Mouse (Mus musculus): ENCODE measurements around the gene Art4. TPM values are rescaled to one million over a fixed set of nuclear protein-coding genes. Genes with fewer than 3 reads are reported as not detected.

Gene Art4
- polyA plus RNA-seq, 1 experiment from 2014 or later = 14.4 TPM

DNA sequence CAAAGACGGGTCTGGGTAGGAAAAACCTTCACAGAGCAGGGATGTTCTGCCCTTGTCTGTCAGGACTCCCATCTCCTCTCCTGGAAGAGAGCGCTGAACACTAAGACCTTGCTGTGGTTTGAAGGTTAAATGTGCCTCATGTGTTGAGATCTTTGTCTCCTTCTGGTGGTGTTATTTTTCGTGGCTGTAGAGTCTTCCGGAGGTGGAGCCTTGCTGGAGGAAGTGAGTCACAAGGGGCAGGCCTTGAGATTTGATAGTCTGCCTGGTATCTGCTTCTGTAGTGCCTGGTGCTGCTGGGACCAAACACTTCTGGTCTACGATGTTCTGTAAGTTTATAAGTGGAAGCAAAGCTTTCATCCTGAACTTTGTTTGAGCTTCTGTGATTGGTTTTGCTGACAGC is 8.6 kb downstream of the Art4 start:
- Histone ChIP-seq H3K4me2 (no peak overlapping the region), H3K9ac (no peak overlapping the region), H3K4me1 (replicated peaks) (peaks cover 4% of the 10 kb centered on the region), H3K9me3 (replicated peaks) (no peaks in the 10 kb centered on the region), H3K27me3 (no peaks in the 10 kb centered on the region), H3K36me3 (no peaks in the 10 kb centered on the region), H3K4me3 (no peak overlapping the region), H3K27ac (no peak overlapping the region)
- ATAC-seq (replicated peaks; ENCODE audit: insufficient number of reproducible peaks, insufficient read depth, low FRiP score, low read depth) = no peak
- WGBS = 84% methylated on average over 5 of the region's 5 CpGs

DNA sequence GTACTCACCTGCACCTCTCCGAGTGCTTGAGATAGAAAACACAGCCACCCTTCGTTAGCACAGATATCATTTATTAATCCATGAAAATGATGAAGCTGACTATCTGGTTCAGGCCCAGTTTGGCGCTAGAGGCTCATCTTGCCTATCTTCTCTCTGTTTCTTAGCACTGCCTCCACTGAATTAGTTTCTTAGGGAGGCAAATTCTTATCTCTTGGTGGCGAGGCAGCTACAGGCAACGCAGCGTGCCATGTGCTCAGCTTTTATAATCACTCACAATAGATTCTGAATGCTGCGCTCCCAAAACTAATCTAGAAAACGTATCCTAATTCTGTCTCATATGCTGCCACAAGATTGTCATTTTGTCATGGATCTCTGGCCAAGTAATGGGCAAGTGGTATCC is 9.1 kb downstream of the Art4 start:
- H3K9ac ChIP-seq = no peak overlapping the region
- no peaks in the 10 kb centered on the region for H3K36me3 ChIP-seq
- H3K4me2 ChIP-seq = no peak overlapping the region
- no peaks in the 10 kb centered on the region for H3K27me3 ChIP-seq
- no peak overlapping the region for H3K27ac ChIP-seq
- 77% methylated on average over 8 of the region's 8 CpGs for WGBS
- H3K4me3 ChIP-seq = no peak overlapping the region
- peaks cover 4% of the 10 kb centered on the region for H3K4me1 ChIP-seq (replicated peaks)
- ATAC-seq (replicated peaks; ENCODE audit: insufficient number of reproducible peaks, insufficient read depth, low FRiP score, low read depth) = no peak
- no peaks in the 10 kb centered on the region for H3K9me3 ChIP-seq (replicated peaks)

DNA sequence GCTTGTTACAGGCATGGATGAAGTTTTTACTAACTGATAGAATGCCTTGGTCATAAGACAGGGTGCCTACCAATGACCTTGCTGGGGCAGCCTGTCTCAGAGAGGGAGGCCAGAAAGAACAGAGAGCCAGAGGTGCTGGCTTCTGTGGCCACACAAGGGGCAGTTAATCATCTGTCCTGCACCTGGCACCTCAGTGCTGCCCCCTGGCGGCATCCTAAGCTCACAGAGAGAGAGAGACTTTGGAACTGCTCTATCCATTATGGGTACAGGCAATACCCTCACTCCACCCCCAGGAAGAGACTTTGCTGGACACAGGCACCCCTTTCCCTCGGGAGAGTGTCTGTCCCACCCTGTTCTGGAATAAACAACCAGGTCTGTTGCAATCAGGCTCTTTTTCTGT is 9.7 kb downstream of the Art4 start:
- no peaks in the 10 kb centered on the region for H3K9me3 ChIP-seq (replicated peaks)
- H3K27ac ChIP-seq = no peak overlapping the region
- H3K9ac ChIP-seq = no peak overlapping the region
- ATAC-seq (replicated peaks; ENCODE audit: insufficient number of reproducible peaks, insufficient read depth, low FRiP score, low read depth) = no peak
- no peak overlapping the region for H3K4me2 ChIP-seq
- H3K4me3 ChIP-seq = no peak overlapping the region
- 34% methylated on average over 2 of the region's 2 CpGs for WGBS
- H3K36me3 ChIP-seq = no peaks in the 10 kb centered on the region
- H3K27me3 ChIP-seq = no peaks in the 10 kb centered on the region
- H3K4me1 ChIP-seq (replicated peaks) = peaks cover 3% of the 10 kb centered on the region

DNA sequence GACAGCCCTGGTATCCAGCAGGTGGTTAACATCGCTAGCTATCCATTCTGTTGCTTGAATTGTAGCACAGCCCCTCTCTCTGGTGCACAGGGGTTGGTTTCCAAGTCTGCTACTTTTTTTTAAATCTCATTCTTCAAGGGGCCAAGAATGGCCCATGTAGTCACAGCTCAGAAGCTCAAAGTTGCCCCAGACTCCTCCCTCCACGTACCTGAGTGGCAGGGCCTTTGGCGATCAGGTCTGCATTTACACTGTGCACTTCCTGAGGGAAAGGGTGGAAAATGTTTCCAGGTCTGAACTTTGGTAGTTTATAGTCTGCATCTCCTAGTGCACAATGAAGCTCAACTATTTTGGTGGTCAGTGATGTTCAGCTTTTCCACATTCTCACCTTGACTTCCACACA is 10.3 kb downstream of the Art4 start:
- Histone ChIP-seq H3K4me2 (no peak overlapping the region), H3K27me3 (no peaks in the 10 kb centered on the region), H3K36me3 (no peaks in the 10 kb centered on the region), H3K27ac (no peak overlapping the region), H3K9me3 (replicated peaks) (no peaks in the 10 kb centered on the region), H3K9ac (no peak overlapping the region), H3K4me1 (replicated peaks) (no peaks in the 10 kb centered on the region), H3K4me3 (no peak overlapping the region)
- 88% methylated on average over 3 of the region's 3 CpGs for WGBS
- ATAC-seq (replicated peaks; ENCODE audit: insufficient number of reproducible peaks, insufficient read depth, low FRiP score, low read depth) = no peak

DNA sequence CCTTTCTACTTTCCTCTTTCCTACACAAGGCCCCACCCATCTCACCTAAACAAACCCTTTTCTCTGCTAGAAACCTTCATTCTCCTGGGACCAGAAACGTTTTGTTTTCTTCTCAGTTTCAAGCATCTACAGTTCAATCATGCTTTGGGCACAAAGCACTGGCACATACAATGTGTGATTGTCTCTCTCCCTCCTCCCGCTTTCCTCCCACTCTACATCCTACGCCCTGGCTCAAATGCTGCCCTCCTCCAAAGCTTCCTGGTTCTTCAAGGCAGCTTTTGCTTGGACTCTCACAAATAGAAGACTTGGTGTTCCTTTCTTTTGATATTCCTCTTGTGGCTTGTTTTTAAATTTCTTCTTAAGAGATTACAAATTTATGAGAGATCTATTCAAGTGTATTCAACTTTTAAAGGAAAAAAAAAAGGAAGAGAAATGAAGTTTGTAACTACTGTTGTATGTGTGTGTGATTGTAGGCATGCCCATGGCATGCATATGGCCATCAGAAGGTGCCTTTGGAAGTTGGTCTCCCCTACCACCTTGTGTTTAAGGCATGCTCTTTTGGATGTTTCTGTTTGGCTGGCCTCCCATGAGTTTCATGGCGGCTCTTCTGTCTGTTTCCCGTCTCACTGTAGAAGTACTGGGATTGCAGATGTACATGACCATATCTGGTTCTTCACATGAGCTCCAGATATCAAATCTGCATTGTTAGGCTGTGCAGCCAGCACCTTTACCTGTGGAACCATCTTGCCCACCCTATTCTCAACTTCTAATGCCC is 11.6 kb downstream of the Art4 start:
- Histone ChIP-seq H3K27me3 (no peaks in the 10 kb centered on the region), H3K9ac (no peak overlapping the region), H3K36me3 (no peaks in the 10 kb centered on the region), H3K4me2 (no peak overlapping the region), H3K4me1 (replicated peaks) (no peaks in the 10 kb centered on the region), H3K9me3 (replicated peaks) (no peaks in the 10 kb centered on the region), H3K27ac (no peak overlapping the region), H3K4me3 (no peak overlapping the region)
- WGBS = 66% methylated on average over 5 of the region's 5 CpGs
- no peak for ATAC-seq (replicated peaks; ENCODE audit: insufficient number of reproducible peaks, insufficient read depth, low FRiP score, low read depth)

DNA sequence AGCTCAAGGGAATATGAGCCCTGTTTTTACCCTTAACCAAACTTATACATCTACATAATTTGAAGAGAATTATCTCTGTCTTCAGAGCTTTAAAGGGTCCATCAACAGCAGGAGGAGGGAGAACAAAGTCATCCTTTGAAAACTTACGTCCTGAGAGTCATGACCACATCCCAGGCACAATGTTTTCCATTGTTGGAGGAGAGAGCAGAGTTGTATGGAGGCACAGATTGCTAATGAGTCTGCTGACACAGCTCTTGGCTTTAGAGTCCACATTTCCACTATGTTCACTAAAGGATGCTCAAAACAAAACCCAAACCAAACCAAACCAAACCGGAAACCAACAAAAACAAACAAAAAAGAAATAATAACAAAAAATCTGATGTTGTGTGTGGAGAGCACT is 12.6 kb downstream of the Art4 start:
- Histone ChIP-seq H3K27me3 (no peaks in the 10 kb centered on the region), H3K27ac (no peak overlapping the region), H3K9me3 (replicated peaks) (no peaks in the 10 kb centered on the region), H3K4me2 (no peak overlapping the region), H3K4me3 (no peak overlapping the region), H3K36me3 (no peaks in the 10 kb centered on the region), H3K4me1 (replicated peaks) (no peaks in the 10 kb centered on the region), H3K9ac (no peak overlapping the region)
- 61% methylated on average over 2 of the region's 2 CpGs for WGBS
- no peak for ATAC-seq (replicated peaks; ENCODE audit: insufficient number of reproducible peaks, insufficient read depth, low FRiP score, low read depth)

DNA sequence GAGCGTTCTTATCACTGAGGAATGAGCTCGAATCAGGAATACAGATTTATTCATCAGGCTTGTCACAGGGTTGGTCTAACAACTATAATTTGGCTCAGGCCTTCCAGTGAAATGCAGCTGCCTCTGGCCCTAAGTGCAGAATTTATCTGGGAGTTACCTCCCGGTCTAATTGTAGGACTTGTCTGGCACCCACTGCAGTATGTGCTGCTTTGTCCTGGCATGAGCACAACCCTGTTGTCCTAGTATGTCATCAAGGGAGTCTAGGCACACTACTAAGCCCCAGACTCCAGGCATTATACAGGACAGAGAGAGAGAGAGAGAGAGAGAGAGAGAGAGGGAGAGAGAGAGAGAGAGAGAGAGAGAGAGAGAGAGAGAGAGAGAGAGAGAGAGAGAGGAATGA is 20.2 kb downstream of the Art4 start:
- Histone ChIP-seq H3K36me3 (no peaks in the 10 kb centered on the region), H3K27me3 (no peaks in the 10 kb centered on the region), H3K4me3 (no peak overlapping the region), H3K4me2 (no peak overlapping the region), H3K4me1 (replicated peaks) (no peaks in the 10 kb centered on the region), H3K9me3 (replicated peaks) (no peaks in the 10 kb centered on the region), H3K27ac (no peak overlapping the region), H3K9ac (no peak overlapping the region)
- WGBS = 71% methylated on average over 3 of the region's 3 CpGs
- ATAC-seq (replicated peaks; ENCODE audit: insufficient number of reproducible peaks, insufficient read depth, low FRiP score, low read depth) = no peak

DNA sequence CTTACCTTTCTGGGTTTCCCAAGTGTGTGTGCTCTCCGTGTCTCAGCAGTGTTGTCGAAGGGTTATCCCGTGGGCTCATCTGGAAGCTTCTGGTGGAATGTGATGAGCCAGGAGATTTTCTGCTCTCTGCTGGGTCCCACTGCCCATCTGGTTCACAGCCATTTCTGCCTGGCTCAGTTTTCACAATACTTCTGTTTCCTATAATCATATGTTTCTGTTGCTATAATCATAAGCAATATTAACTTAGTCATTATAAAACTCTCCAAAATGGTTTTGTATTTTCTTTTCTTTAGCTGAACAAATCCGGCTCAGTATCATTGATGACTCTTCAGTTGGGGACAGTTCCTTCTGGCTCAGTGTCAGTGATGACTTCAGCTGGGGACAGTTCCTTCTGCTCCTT is 22.2 kb downstream of the Art4 start, which contains the start of gene Smco3:
Gene Smco3, minus strand, starts transcription at position 101 of the 400 bp plus-strand sequence.
- Histone ChIP-seq H3K4me1 (replicated peaks) (no peaks in the 10 kb centered on the region), H3K36me3 (no peaks in the 10 kb centered on the region), H3K9me3 (replicated peaks) (no peaks in the 10 kb centered on the region), H3K4me2 (no peak within 1 kb of the TSS), H3K9ac (no peak within 1 kb of the TSS), H3K4me3 (no peak within 1 kb of the TSS), H3K27me3 (no peaks in the 10 kb centered on the region), H3K27ac (no peak within 1 kb of the TSS)
- no peak for ATAC-seq (replicated peaks; ENCODE audit: insufficient number of reproducible peaks, insufficient read depth, low FRiP score, low read depth)
- 44% methylated on average over 4 of the region's 4 CpGs for WGBS

DNA sequence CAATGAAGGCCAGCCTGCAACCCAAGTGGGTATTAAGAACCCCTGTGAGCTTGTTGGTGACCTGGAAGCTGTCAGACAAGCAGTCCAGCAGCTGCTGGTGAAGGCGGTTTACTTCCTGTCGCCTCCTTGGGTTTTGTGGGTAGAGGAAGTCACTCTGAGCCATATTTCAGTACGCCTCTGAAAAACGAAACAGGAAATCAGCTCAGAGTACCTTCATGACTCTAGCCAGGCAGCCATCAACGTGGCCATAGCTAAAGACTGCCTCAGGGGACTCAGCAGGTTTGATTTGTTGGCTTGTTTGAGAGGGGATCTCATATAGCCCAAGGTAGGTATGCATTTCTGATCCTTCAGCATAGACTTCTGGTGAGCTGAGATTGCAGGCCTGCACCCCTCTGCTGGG is 25.8 kb downstream of the Art4 start:
- H3K9me3 ChIP-seq (replicated peaks) = no peaks in the 10 kb centered on the region
- no peak overlapping the region for H3K4me3 ChIP-seq
- no peak overlapping the region for H3K27ac ChIP-seq
- no peak overlapping the region for H3K4me2 ChIP-seq
- peaks cover 4% of the 10 kb centered on the region for H3K4me1 ChIP-seq (replicated peaks)
- H3K27me3 ChIP-seq = no peaks in the 10 kb centered on the region
- no peak for ATAC-seq (replicated peaks; ENCODE audit: insufficient number of reproducible peaks, insufficient read depth, low FRiP score, low read depth)
- H3K9ac ChIP-seq = no peak overlapping the region
- H3K36me3 ChIP-seq = no peaks in the 10 kb centered on the region
- WGBS = 66% methylated on average over 5 of the region's 5 CpGs

DNA sequence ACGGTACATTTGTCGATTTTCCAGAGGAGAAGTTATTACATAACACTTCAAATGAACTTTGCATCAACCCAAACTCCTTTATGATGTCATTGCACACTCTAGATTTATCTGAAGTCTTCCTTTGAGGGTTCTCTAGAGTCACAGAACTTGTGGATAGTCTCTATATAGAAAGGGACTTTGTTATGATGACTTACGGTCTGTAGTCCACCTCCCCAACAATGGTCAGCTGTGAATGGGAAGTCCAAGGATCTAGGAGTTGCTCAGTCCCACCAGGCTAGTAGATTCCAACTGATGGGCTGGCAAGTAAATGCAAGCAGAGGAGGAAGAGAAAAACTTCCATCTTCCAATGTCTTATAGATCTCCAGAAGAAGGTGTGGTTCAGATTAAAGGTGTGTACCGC is 28.9 kb downstream of the Art4 start:
- Histone ChIP-seq H3K9me3 (replicated peaks) (no peaks in the 10 kb centered on the region), H3K36me3 (peaks cover 20% of the 10 kb centered on the region), H3K4me2 (peak overlapping the region; percentile 72), H3K9ac (peak overlapping the region; percentile 52; the same call in 1 of the 2 replicates), H3K4me3 (peak overlapping the region; percentile 73), H3K27ac (peak overlapping the region; percentile 84), H3K27me3 (no peaks in the 10 kb centered on the region), H3K4me1 (replicated peaks) (peaks cover 6% of the 10 kb centered on the region)
- no peak for ATAC-seq (replicated peaks; ENCODE audit: insufficient number of reproducible peaks, insufficient read depth, low FRiP score, low read depth)
- 35% methylated on average over 4 of the region's 4 CpGs for WGBS

DNA sequence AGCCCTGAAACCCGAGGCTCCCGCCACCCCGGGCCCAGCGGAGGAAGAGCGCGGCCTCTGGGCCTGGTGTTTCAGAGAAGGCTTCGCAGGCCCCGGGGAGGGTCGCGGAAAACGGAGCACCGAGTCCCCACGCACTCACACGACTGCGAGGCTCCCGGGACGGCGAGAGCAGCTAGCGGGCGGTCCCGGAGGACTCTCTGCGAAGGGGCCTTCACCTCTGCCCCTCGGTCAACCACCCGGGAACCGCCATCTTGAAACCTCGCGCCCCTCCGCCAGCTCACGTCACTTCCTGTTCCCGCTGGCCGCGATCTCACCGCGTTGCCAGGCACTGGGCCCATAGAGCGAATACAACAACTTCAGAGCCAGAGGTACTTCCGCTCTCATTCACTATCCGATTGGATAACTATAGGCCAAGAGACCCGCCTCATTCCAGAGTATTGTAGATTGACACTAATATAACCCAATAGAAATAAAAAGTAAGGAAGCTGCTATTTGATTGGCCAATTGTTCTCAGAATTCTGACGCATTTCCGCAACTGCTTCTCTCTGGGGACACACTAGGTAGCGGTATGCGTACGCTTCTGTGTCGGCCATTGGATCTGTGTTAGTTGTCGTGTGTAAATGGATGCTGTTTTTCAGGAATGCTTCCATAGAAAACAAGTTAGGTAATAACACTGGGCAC is 29.5 kb downstream of the Art4 start, which contains the start of gene Wbp11:
Gene Wbp11, minus strand, starts transcription at position 353 of the 681 bp plus-strand sequence.
- Histone ChIP-seq H3K4me2 (peak within 1 kb of the TSS; percentile 72), H3K27me3 (no peaks in the 10 kb centered on the region), H3K36me3 (peaks cover 22% of the 10 kb centered on the region), H3K4me3 (peak within 1 kb of the TSS; percentile 73), H3K9ac (peak within 1 kb of the TSS; percentile 97), H3K4me1 (replicated peaks) (peaks cover 6% of the 10 kb centered on the region), H3K9me3 (replicated peaks) (no peaks in the 10 kb centered on the region), H3K27ac (peak within 1 kb of the TSS; percentile 84)
- under 1% methylated on average over 45 of the region's 45 CpGs for WGBS
- peak; percentile 100 for ATAC-seq (replicated peaks; ENCODE audit: insufficient number of reproducible peaks, insufficient read depth, low FRiP score, low read depth)

DNA sequence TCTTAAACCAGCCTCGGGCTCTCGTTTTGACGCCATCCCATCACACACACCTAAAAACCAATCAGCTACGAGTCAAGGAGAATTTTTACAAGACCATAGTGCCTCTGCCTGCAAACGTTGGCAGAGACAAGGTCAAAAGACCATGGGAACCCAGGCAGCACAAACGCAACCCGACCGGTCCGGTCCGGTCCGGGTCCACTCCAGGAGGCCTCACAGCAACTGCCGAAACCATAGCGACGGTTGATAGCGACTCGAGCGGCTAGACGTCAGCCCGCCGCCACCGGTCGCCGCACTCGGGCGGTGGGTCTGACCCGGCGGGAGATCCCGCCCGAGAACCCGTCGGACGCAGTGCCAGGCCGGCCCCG is 30.0 kb downstream of the Art4 start, which contains the start of gene BC049715:
Gene BC049715, plus strand, starts transcription at position 111 of the 365 bp plus-strand sequence.
- peaks cover 27% of the 10 kb centered on the region for H3K36me3 ChIP-seq
- peak within 1 kb of the TSS; percentile 72 for H3K4me2 ChIP-seq
- peak within 1 kb of the TSS; percentile 84 for H3K27ac ChIP-seq
- peak within 1 kb of the TSS; percentile 97 for H3K9ac ChIP-seq
- no peak for ATAC-seq (replicated peaks; ENCODE audit: insufficient number of reproducible peaks, insufficient read depth, low FRiP score, low read depth)
- under 1% methylated on average over 34 of the region's 34 CpGs for WGBS
- no peaks in the 10 kb centered on the region for H3K27me3 ChIP-seq
- peak within 1 kb of the TSS; percentile 73 for H3K4me3 ChIP-seq
- H3K9me3 ChIP-seq (replicated peaks) = no peaks in the 10 kb centered on the region
- H3K4me1 ChIP-seq (replicated peaks) = peaks cover 6% of the 10 kb centered on the region
